Mouse (Mus musculus) liver, embryonic 15.5 days (tissue): ENCODE results near the gene Btnl2. TPM values are rescaled to one million over a fixed set of nuclear protein-coding genes. Genes with fewer than 3 reads are reported as not detected.
A peak's percentile ranks its signal among the peaks of the same experiment; 100 is the strongest.

Experiments
- ATAC-seq: fragments of 200-750 bp; cut with Nextera tagmentation; 2 replicates; pipeline ENCODE4 v1.8.0; 2017; ENCODE audit warnings: moderate number of reproducible peaks, mild to moderate bottlenecking, moderate library complexity; ENCODE audit not compliant: insufficient read depth
- H3K27ac ChIP-seq: fragments of 300-500 bp; sonication (generic); replicated peaks from 2 replicates; pipeline ENCODE4 v1.5.1; 2015; ENCODE audit warnings: mild to moderate bottlenecking, inconsistent platforms
- H3K27me3 ChIP-seq: fragments of 300-500 bp; sonication (generic); 2 replicates; pipeline ENCODE4 v1.6.1; 2015; ENCODE audit warnings: mild to moderate bottlenecking, inconsistent platforms
- H3K36me3 ChIP-seq: fragments of 300-500 bp; sonication (generic); replicated peaks from 2 replicates; pipeline ENCODE4 v1.6.1; 2015; ENCODE audit warnings: moderate library complexity, mild to moderate bottlenecking, inconsistent platforms
- H3K4me1 ChIP-seq: fragments of 300-500 bp; sonication (generic); replicated peaks from 2 replicates; pipeline ENCODE4 v1.6.1; 2015; ENCODE audit warnings: inconsistent platforms
- H3K4me2 ChIP-seq: fragments of 300-500 bp; sonication (generic); 2 replicates; pipeline ENCODE4 v1.6.1; 2015; ENCODE audit warnings: moderate library complexity, mild to moderate bottlenecking, inconsistent platforms
- H3K4me3 ChIP-seq: fragments of 300-500 bp; sonication (generic); replicated peaks from 2 replicates; pipeline ENCODE4 v1.5.1; 2015; ENCODE audit warnings: mild to moderate bottlenecking, inconsistent platforms
- H3K9ac ChIP-seq: fragments of 300-500 bp; sonication (generic); 2 replicates; pipeline ENCODE4 v1.6.1; 2015; ENCODE audit warnings: moderate library complexity, mild to moderate bottlenecking, inconsistent platforms
- H3K9me3 ChIP-seq: fragments of 300-500 bp; sonication (generic); replicated peaks from 2 replicates; pipeline ENCODE4 v1.6.1; 2016; ENCODE audit warnings: inconsistent platforms
- WGBS: fragments of 180-500 bp; shearing (Covaris S2); methylation state at CpG from one replicate; pipeline ENCODE4 v1.1.7; 2015; ENCODE audit warnings: mixed read lengths; ENCODE audit not compliant: insufficient replicate concordance; 5-methylcytosine and 5-hydroxymethylcytosine counted together
- polyA plus RNA-seq: library from polyadenylated mRNA; unstranded; fragments of >200 nt; fragmentation: Nextera tagmentation; extraction: Ambion mirVana; gene quantifications from 2 replicates; pipeline ENCODE4 v1.2.1, GENCODE M21; 2015

Gene Btnl2
- polyA plus RNA-seq, 1 experiment from 2014 or later, result 0.03 TPM

GRCm38 (mm10) chr17:34398711-34399393 lies 44.2 kb downstream of the Btnl2 start, which contains the start of gene BC051142:
Gene BC051142 (plus strand): TSS chr17:34398820.
- H3K27me3 ChIP-seq, result peaks cover 23% of the 10 kb centered on the region
- H3K4me3 ChIP-seq, result peak within 1 kb of the TSS; percentile 50
- H3K9ac ChIP-seq, result peak within 1 kb of the TSS; percentile 37; the same call in 1 of the 2 replicates
- H3K27ac ChIP-seq, result no peak within 1 kb of the TSS
- ATAC-seq, result peak; percentile 64
- no peaks in the 10 kb centered on the region for H3K9me3 ChIP-seq
- no peaks in the 10 kb centered on the region for H3K36me3 ChIP-seq
- WGBS, result 7% methylated on average over 34 of the region's 34 CpGs
- H3K4me2 ChIP-seq, result peak within 1 kb of the TSS; percentile 74
- H3K4me1 ChIP-seq, result 0 out of 2 replicates have a peak, but pooled peaks cover 4% of the 10 kb centered on the region

- Histone ChIP-seq H3K4me2 (peak overlapping the region; percentile 74; the same call in 1 of the 2 replicates), H3K27me3 (peaks cover 23% of the 10 kb centered on the region), H3K4me1 (0 out of 2 replicates have a peak, but pooled peaks cover 4% of the 10 kb centered on the region), H3K9ac (no peak overlapping the region), H3K4me3 (no peak overlapping the region), H3K36me3 (no peaks in the 10 kb centered on the region), H3K9me3 (no peaks in the 10 kb centered on the region), H3K27ac (no peak overlapping the region)
- 47% methylated on average over 4 of the region's 4 CpGs for WGBS
- no peak for ATAC-seq
These were observed 44.7 kb downstream of the Btnl2 start for GRCm38 (mm10) chr17:34399394-34399715.

GRCm38 (mm10) chr17:34411117-34411516 lies 56.5 kb downstream of the Btnl2 start:
- Histone ChIP-seq H3K4me1 (no peaks in the 10 kb centered on the region), H3K27me3 (0 out of 2 replicates have a peak, but pooled peaks cover 3% of the 10 kb centered on the region), H3K9me3 (no peaks in the 10 kb centered on the region), H3K36me3 (no peaks in the 10 kb centered on the region), H3K27ac (no peak overlapping the region), H3K9ac (no peak overlapping the region), H3K4me2 (no peak overlapping the region), H3K4me3 (no peak overlapping the region)
- no peak for ATAC-seq
- WGBS, result 17% methylated on average over 6 of the region's 6 CpGs

Other genes with a start within 250 kb of the Btnl2 start
- gene H2-DMa, start 235.3 kb upstream of the Btnl2 start, polyA plus RNA-seq, result 6.4 TPM in 2 replicates
- 37.8 and 40.1 TPM in 2 replicates for gene Brd2, start 232.2 kb upstream of the Btnl2 start, polyA plus RNA-seq
- 0.54 and 1.0 TPM in 2 replicates for gene H2-DMb2, start 211.5 kb upstream of the Btnl2 start, polyA plus RNA-seq
- gene H2-DMb1, start 201.8 kb upstream of the Btnl2 start, polyA plus RNA-seq, result 1.6 and 1.7 TPM in 2 replicates
- 4.2 and 4.8 TPM in 2 replicates for gene Tap1, start 167.3 kb upstream of the Btnl2 start, polyA plus RNA-seq
- 10.6 and 11.2 TPM in 2 replicates for gene Psmb9, start 167.1 kb upstream of the Btnl2 start, polyA plus RNA-seq
- gene Psmb8, start 157.1 kb upstream of the Btnl2 start, polyA plus RNA-seq, result 21.9 and 22.8 TPM in 2 replicates
- 7.2 and 7.4 TPM in 2 replicates for gene Tap2, start 151.3 kb upstream of the Btnl2 start, polyA plus RNA-seq
- 0.31 and 0.51 TPM in 2 replicates for gene H2-Ob, start 115.9 kb upstream of the Btnl2 start, polyA plus RNA-seq
- 6.6 and 9.3 TPM in 2 replicates for gene H2-Ab1, start 97.1 kb upstream of the Btnl2 start, polyA plus RNA-seq
- gene H2-Aa, start 67.0 kb upstream of the Btnl2 start, polyA plus RNA-seq, result 2.6 and 2.8 TPM in 2 replicates
- gene H2-Eb1, start 49.0 kb upstream of the Btnl2 start, polyA plus RNA-seq, result 1.7 and 1.8 TPM in 2 replicates
- not detected in 2 replicates for gene H2-Eb2, start 29.2 kb upstream of the Btnl2 start, polyA plus RNA-seq
- 0.05 TPM in 1 of 2 replicates, not detected in the other for gene Btnl1, start 22.3 kb downstream of the Btnl2 start, polyA plus RNA-seq
- gene BC051142, start 44.0 kb downstream of the Btnl2 start, polyA plus RNA-seq, result not detected in 2 replicates
- not detected in 2 replicates for gene Btnl4, start 122.5 kb downstream of the Btnl2 start, polyA plus RNA-seq
- not detected in 2 replicates for gene Btnl6, start 162.5 kb downstream of the Btnl2 start, polyA plus RNA-seq
- gene Notch4, start 209.4 kb downstream of the Btnl2 start, polyA plus RNA-seq, result 0.64 and 0.75 TPM in 2 replicates
- gene Gpsm3, start 235.0 kb downstream of the Btnl2 start, polyA plus RNA-seq, result 14.9 and 17.6 TPM in 2 replicates
- 2.4 and 2.8 TPM in 2 replicates for gene Pbx2, start 236.4 kb downstream of the Btnl2 start, polyA plus RNA-seq
- 0.70 and 0.88 TPM in 2 replicates for gene Ager, start 243.0 kb downstream of the Btnl2 start, polyA plus RNA-seq
- 88.4 and 106 TPM in 2 replicates for gene Rnf5, start 248.9 kb downstream of the Btnl2 start, polyA plus RNA-seq
- 21.1 and 23.6 TPM in 2 replicates for gene Agpat1, start 249.4 kb downstream of the Btnl2 start, polyA plus RNA-seq